Comparison of ENCODE assay signal across 16 mouse cellular contexts in genomic region chr19:11712451-11712850, GRCm38 (mm10). TPM values are rescaled to one million over a fixed set of nuclear protein-coding genes. Genes with fewer than 3 reads are reported as not detected.
DNase-seq lines count a peak whose midpoint lies in the region.
"Had no signal": no experiment of that assay in that cellular context is flagged by ENCODE, and none has a peak within 500 bp of the region (broad histone marks: within the 10 kb centered on the region; RNA-seq: fewer than 3 reads in every experiment).

No protein-coding gene starts in this region.

- DNase-seq in adrenal gland, adult (ENCODE audit: inconsistent age in 2 of 2, low spot score in 1 of 2), result peak; percentile 62 to 86
- no peak for DNase-seq in adrenal gland, postnatal 4 days (ENCODE audit: low spot score in 2 of 2)
- peak; percentile 51 for DNase-seq in adrenal gland, postnatal 10 days
- peak; percentile 18 for DNase-seq in adrenal gland, postnatal 25 days
- no peak for DNase-seq in urinary bladder, postnatal 14 days (ENCODE audit: low spot score)
- DNase-seq in embryo, embryonic 10.5 days (ENCODE audit: low spot score), result no peak
- no peak for DNase-seq in right cerebral cortex, adult 2 months (ENCODE audit: low spot score in 2 of 2)
- DNase-seq: B cell, adult 2 months; cerebellum, adult 11-12 months; cerebellum, adult 2 months; cerebellum, adult 9-10 months; cerebellum, postnatal 10 days; cerebellum, postnatal 25 days; embryo, embryonic 11 days had no signal

RNA-seq across cellular contexts. Expression of gene Oosp3, which starts 15.6 kb away (rescaled TPM):
- total RNA-seq in adrenal gland, postnatal 4 days (2021), result not detected
- total RNA-seq in adrenal gland, postnatal 10 days (2021), result not detected
- total RNA-seq in adrenal gland, postnatal 25 days (2021), result not detected in 2 replicates
- total RNA-seq: CH12.LX, G1E had no signal

RNA-seq across cellular contexts. Expression of gene Oosp1, which starts 21.5 kb away (rescaled TPM):
- total RNA-seq in adrenal gland, postnatal 4 days (2021), result under 1 TPM in 1 of 2 experiments, not detected in 1; 0.96 TPM
- 1 to 10 TPM in 1 of 2 experiments, not detected in 1; 1.2 TPM for total RNA-seq in adrenal gland, postnatal 10 days (2021)
- total RNA-seq in adrenal gland, postnatal 25 days (2021), result 2.2 and 4.4 TPM in 2 replicates

RNA-seq across cellular contexts. Expression of gene Gif, which starts 34.9 kb away (rescaled TPM):
- not detected for total RNA-seq in adrenal gland, postnatal 4 days (2021)
- not detected for total RNA-seq in adrenal gland, postnatal 10 days (2021)
- not detected in 2 replicates for total RNA-seq in adrenal gland, postnatal 25 days (2021)
- total RNA-seq: G1E had no signal

RNA-seq across cellular contexts. Expression of gene Oosp2, which starts 52.1 kb away (rescaled TPM):
- not detected for total RNA-seq in adrenal gland, postnatal 4 days (2021)
- total RNA-seq in adrenal gland, postnatal 10 days (2021), result not detected
- 0.67 TPM in 1 of 2 replicates, not detected in the other for total RNA-seq in adrenal gland, postnatal 25 days (2021)
- total RNA-seq: G1E had no signal

RNA-seq across cellular contexts. Expression of gene Mrpl16, which starts 57.7 kb away (rescaled TPM):
- total RNA-seq in adrenal gland, postnatal 4 days (2021), result 10 to 100 TPM; 48.8 to 53.8 TPM
- total RNA-seq in adrenal gland, postnatal 10 days (2021), result 10 to 100 TPM; 71.8 to 74.5 TPM
- total RNA-seq in adrenal gland, postnatal 25 days (2021), result 59.2 and 61.6 TPM in 2 replicates

Comparison
In these comparisons a context has a peak if more than half of its experiments do, and no peak if none do; other contexts are left out.
1. DNase-seq: peak in adrenal gland, adult (2 of 2), adrenal gland, postnatal 10 days (single experiment) and adrenal gland, postnatal 25 days (single experiment); none in adrenal gland, postnatal 4 days (0 of 2), urinary bladder, postnatal 14 days (single experiment), embryo, embryonic 10.5 days (single experiment) and right cerebral cortex, adult 2 months (0 of 2).